Mouse (Mus musculus) cerebellum, adult 2 months (tissue): ENCODE data around the gene Slc12a7. TPM values are rescaled to one million over a fixed set of nuclear protein-coding genes. Genes with fewer than 3 reads are reported as not detected.

Source experiments
- DNase-seq, 2 experiments: peaks; one replicate each; pipeline ENCODE4 v3.0.0; 2021
- H3K27ac ChIP-seq: fragments of 200-500 bp; 2 replicates; pipeline ENCODE4 v1.5.1; 2012; ENCODE audit warnings: low read length, control low read depth, inconsistent platforms; ENCODE audit not compliant: insufficient read depth
- H3K27me3 ChIP-seq: fragments of 200-500 bp; 2 replicates; pipeline ENCODE4 v1.6.1; 2012; ENCODE audit warnings: inconsistent platforms, mild to moderate bottlenecking, low read length, moderate library complexity; ENCODE audit not compliant: control insufficient read depth, insufficient read depth
- H3K4me1 ChIP-seq: fragments of 200-500 bp; 2 replicates; pipeline ENCODE4 v1.6.1; 2011; ENCODE audit warnings: low read length; ENCODE audit not compliant: control insufficient read depth, insufficient read depth
- H3K4me3 ChIP-seq: fragments of 200-500 bp; replicated peaks from 2 replicates; pipeline ENCODE3; 2011; ENCODE audit warnings: mild to moderate bottlenecking, low read depth, low read length, control low read depth; ENCODE audit not compliant: insufficient read depth
- CTCF ChIP-seq: fragments of 200-500 bp; IDR thresholded peaks from 2 replicates; pipeline ENCODE4 v1.5.1; 2011; ENCODE audit warnings: low read depth, mild to moderate bottlenecking, control low read depth, low read length, moderate library complexity, borderline replicate concordance; ENCODE audit not compliant: insufficient read depth
- POLR2A ChIP-seq: fragments of 200-500 bp; IDR thresholded peaks from 2 replicates; pipeline ENCODE4 v1.6.1; 2011; ENCODE audit warnings: low read length, control low read depth, borderline replicate concordance; ENCODE audit not compliant: insufficient read depth
- WGBS: fragments of 180-500 bp; shearing (Covaris S2); methylation state at CpG from one replicate; pipeline ENCODE4 v1.1.7; 2018; 5-methylcytosine and 5-hydroxymethylcytosine counted together
- polyA plus RNA-seq: library from polyadenylated mRNA; depleted of rRNA; stranded (reverse); fragments of >200 nt; gene quantifications from 2 replicates; pipeline ENCODE4 v1.2.3, GENCODE M21; 2012

Slc12a7 gene
- polyA plus RNA-seq, 1 experiment = 3.5 TPM

DNA sequence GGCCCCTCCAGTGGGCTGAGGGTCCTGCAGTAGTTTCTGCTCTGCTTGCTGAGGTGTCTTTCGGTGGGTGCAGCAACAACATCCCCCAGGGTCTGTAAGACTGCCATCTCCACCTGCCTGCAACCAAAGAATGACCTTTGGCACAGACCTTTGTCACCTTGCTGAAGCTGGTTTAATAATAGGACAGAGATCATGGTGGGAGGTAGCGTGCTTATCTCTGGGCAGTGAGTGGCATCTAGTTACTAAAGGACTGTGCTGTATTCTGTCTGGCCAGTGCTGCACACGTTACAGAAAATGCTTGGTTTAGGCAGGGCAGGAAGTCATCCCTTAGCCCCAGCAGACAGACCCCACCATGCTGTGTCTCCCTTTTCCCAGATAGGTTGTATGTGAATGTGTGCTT is 22.9 kb downstream of the Slc12a7 start:
- Histone ChIP-seq H3K27me3 (no peaks in the 10 kb centered on the region), H3K4me3 (no peak overlapping the region), H3K4me1 (no peaks in the 10 kb centered on the region), H3K27ac (no peak overlapping the region)
- DNase-seq = no peak
- TF ChIP-seq POLR2A (no peak), CTCF (no peak)
- WGBS = 81% methylated on average over 3 of the region's 3 CpGs

DNA sequence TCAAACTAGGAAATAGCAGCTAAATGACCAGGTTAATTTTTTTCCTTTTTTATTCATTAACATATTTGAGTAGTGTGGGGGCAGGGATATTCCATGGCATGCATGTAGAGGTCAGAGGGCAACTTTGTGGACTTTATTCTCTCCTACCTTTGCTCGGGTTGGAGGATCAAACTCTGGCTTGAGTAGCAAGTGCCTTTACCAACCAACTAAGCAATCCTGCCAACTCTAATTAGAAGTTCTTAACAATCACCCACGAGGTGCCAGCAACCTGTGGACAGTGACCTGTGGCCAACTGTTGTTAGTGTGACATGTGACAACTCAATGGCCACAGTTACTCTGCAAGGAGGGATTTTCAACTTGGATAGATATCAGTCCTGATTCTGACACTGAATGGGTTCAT is 24.0 kb downstream of the Slc12a7 start:
- no peak for TF ChIP-seq POLR2A
- TF ChIP-seq CTCF = no peak
- 36% methylated on average over 2 of the region's 2 CpGs for WGBS
- no peaks in the 10 kb centered on the region for H3K27me3 ChIP-seq
- H3K27ac ChIP-seq = no peak overlapping the region
- no peaks in the 10 kb centered on the region for H3K4me1 ChIP-seq
- no peak overlapping the region for H3K4me3 ChIP-seq
- no peak for DNase-seq

GRCm38 (mm10) chr13:73757362-73757761 is 24.5 kb downstream of the Slc12a7 start:
- Histone ChIP-seq H3K4me3 (no peak overlapping the region), H3K27ac (no peak overlapping the region), H3K4me1 (no peaks in the 10 kb centered on the region), H3K27me3 (no peaks in the 10 kb centered on the region)
- DNase-seq = no peak
- TF ChIP-seq CTCF (no peak), POLR2A (no peak)

- DNase-seq = no peak
- TF ChIP-seq CTCF = no peak
- 74% methylated on average over 3 of the region's 3 CpGs for WGBS
- H3K4me1 ChIP-seq = no peaks in the 10 kb centered on the region
- no peak overlapping the region for H3K4me3 ChIP-seq
- no peak overlapping the region for H3K27ac ChIP-seq
- no peaks in the 10 kb centered on the region; the same call in 1 of the 2 replicates for H3K27me3 ChIP-seq
These were observed 26.7 kb downstream of the Slc12a7 start for GRCm38 (mm10) chr13:73759596-73759995.

- H3K4me1 ChIP-seq = no peaks in the 10 kb centered on the region
- no peak for DNase-seq
- WGBS = 97% methylated on average over 3 of the region's 3 CpGs
- H3K4me3 ChIP-seq = no peak overlapping the region
- no peaks in the 10 kb centered on the region; the same call in 1 of the 2 replicates for H3K27me3 ChIP-seq
- H3K27ac ChIP-seq = no peak overlapping the region
- TF ChIP-seq POLR2A (no peak), CTCF (no peak)
These were observed 27.2 kb downstream of the Slc12a7 start for GRCm38 (mm10) chr13:73760126-73760525.

- Histone ChIP-seq H3K4me1 (no peaks in the 10 kb centered on the region), H3K27ac (no peak overlapping the region), H3K27me3 (no peaks in the 10 kb centered on the region; the same call in 1 of the 2 replicates), H3K4me3 (no peak overlapping the region)
- no peak for DNase-seq
- TF ChIP-seq CTCF (no peak), POLR2A (no peak)
- WGBS = 52% methylated on average over 6 of the region's 6 CpGs
These were observed 30.0 kb downstream of the Slc12a7 start for GRCm38 (mm10) chr13:73762938-73763337.

GRCm38 (mm10) chr13:73763439-73764255 is 30.8 kb downstream of the Slc12a7 start:
- DNase-seq = peak in 1 of 2 experiments; percentile 11
- H3K27ac ChIP-seq = no peak overlapping the region
- no peaks in the 10 kb centered on the region for H3K4me1 ChIP-seq
- 2% methylated on average over 68 of the region's 70 CpGs for WGBS
- no peaks in the 10 kb centered on the region; the same call in 1 of the 2 replicates for H3K27me3 ChIP-seq
- TF ChIP-seq POLR2A (no peak), CTCF (no peak)
- H3K4me3 ChIP-seq = peak overlapping the region; percentile 0

DNA sequence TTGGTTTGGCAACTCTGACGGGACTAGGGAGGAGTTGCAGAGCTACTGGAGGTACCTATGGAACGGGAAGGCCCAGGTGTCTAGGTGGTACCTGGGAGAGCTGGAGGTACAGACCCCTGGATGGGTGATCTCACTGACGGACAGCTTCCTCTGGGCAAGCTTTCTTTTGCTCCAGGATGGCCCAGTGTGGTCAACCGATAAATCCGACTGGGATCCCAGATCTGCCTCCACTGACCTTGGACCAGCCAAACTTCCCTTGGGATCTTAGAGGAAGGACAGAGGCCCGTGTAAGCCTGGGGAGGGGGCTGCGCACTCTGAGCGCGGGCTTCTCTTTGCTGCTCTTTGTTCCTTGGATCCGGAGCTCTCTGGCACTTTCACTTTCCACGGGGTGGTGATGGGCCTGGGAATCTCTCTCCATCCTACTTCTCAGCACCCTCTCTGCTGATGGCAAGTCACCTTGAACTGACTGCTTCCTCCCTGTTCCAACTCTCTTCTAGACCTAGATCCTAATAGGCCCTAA is 31.4 kb downstream of the Slc12a7 start:
- Histone ChIP-seq H3K4me1 (no peaks in the 10 kb centered on the region), H3K4me3 (no peak overlapping the region)
- WGBS = 23% methylated on average over 11 of the region's 11 CpGs

More for the DNA sequence above, 31.4 kb downstream of the Slc12a7 start:
- TF ChIP-seq CTCF (no peak), POLR2A (no peak)
- Histone ChIP-seq H3K27me3 (no peaks in the 10 kb centered on the region; the same call in 1 of the 2 replicates), H3K27ac (no peak overlapping the region)
- DNase-seq = no peak
